Mouse (Mus musculus) adrenal gland, adult 2 months (tissue): ENCODE measurements around the gene Isoc2b. TPM values are rescaled to one million over a fixed set of nuclear protein-coding genes. Genes with fewer than 3 reads are reported as not detected.
A peak's percentile ranks its signal among the peaks of the same experiment; 100 is the strongest.
"Not testable (repeated sequence)": the region's sequence is repeated elsewhere in the genome, so short reads cannot be mapped to it uniquely, and the experiment has no call there.

Experiments used
- DNase-seq: peaks from one replicate; pipeline ENCODE4 v3.0.0; 2021
- polyA plus RNA-seq: library from polyadenylated mRNA; depleted of rRNA; stranded (reverse); fragments of >200 nt; gene quantifications from 2 replicates; pipeline ENCODE4 v1.2.3, GENCODE M21; 2012; rRNA removed
- total RNA-seq, 2 experiments: library from RNA; stranded (reverse); gene quantifications; 2 replicates each; pipeline ENCODE4 v1.2.3; 2021

The Isoc2b gene
- total and polyA plus RNA-seq, 3 experiments, result 10.9 to 78.2 (median 23.8) TPM

GRCm38 (mm10) chr7:4835631-4836327 is 34.3 kb downstream of the Isoc2b start:
- no peak for DNase-seq

DNA sequence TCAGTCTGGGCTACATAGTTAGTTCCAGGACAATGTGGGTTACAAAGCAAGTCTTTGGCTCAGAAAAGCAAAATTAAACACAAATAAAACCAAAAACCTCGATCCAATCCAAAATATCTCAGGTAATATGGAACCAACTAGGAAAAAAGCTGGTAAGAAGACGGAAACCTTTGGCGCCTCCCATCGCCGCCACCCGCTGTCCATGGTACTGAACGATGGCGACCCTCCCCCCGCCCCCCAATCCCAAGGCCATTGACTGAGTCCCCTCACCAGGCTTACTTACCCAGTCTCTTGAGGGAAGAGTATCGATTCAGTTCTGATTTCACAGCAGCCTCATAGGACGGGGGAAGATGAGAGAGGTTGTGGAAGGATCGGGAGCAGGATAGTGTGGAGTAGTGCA is 39.6 kb downstream of the Isoc2b start:
- DNase-seq, result no peak

- no peak for DNase-seq
Measured at GRCm38 (mm10) chr7:4825365-4825764, 44.7 kb downstream of the Isoc2b start.

GRCm38 (mm10) chr7:4822162-4822907 is 47.7 kb downstream of the Isoc2b start:
- no peak for DNase-seq

DNA sequence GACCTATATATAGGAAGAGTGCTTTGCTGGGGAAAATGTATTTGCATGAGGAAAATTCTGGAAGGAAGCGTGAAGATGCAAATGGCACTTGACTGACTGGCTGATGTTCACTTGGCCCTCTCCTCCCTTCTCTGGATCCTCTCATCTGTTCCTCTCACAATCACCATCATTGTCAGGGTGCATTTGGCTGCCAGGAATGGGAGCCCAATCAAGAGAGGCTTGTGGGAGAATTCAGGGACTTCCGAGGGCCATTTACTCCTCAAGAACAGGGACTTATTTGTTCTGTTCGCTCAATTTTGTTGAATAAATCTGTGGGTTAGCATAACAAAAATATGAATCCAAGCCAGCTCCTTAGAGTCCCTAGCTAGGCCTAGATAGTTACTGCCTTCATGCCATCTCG is 48.4 kb downstream of the Isoc2b start:
- DNase-seq, result no peak

- DNase-seq, result not testable (repeated sequence)
Measured at GRCm38 (mm10) chr7:4820925-4821324, 49.1 kb downstream of the Isoc2b start.

- no peak for DNase-seq
Measured at GRCm38 (mm10) chr7:4816559-4816958, 53.5 kb downstream of the Isoc2b start.

DNA sequence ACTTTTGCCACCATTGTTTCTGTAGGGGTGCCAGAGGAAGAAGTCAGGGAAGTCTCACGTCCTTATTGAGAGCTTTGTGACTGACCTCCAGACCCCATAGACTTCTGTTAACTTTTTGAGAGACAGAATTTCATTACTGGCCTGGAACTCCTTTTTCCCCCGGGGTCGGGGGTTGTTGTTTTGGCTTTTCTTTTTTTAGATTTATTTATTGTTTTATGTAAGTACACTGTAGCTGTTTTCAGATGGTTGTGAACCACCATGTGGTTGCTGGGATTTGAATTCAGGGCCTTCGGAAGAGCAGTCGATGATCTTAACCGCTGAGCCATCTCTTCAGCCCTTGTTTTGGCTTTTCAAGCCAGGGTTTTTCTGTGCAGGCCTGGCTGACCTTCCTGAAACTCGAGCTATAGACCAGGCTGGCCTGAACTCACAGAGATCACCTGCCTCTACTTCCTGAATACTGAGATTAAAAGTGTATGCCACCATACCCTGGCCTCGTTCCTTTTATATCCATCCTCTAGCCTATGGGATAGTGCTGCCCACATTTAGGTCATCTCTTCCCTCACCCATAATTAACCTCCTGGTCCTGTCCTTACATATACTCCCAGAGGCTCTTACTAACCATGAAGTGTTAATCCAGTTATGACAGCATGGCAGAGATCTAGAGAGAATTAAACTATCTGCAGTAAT is 56.8 kb downstream of the Isoc2b start:
- no peak for DNase-seq

- peak; percentile 99 for DNase-seq
Measured at GRCm38 (mm10) chr7:4812303-4813104, 57.6 kb downstream of the Isoc2b start, which contains the start of gene Ube2s. Gene Ube2s, minus strand, starts transcription at chr7:4812590.

- no peak for DNase-seq
Measured at GRCm38 (mm10) chr7:4811842-4812302, 58.2 kb downstream of the Isoc2b start.

DNA sequence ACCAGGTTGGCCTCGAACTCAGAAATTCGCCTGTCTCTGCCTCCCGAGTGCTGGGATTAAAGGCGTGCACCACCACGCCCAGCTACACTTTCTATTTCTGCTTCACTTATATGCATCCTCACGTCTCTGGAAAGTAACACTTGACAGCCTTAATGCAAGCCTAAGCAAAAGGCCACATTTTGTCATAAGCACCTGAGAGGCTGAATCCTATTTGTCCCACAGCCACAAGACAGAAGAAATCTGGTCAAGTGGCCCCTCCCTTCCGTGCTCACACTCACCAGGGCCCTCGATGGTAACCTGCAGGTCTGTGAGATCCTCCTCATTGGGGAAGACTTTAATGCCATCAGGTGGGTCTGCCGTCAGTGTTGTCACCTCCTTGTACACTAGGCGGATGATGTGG is 58.9 kb downstream of the Isoc2b start:
- DNase-seq, result not testable (repeated sequence)

GRCm38 (mm10) chr7:4806716-4807115 is 63.3 kb downstream of the Isoc2b start:
- DNase-seq, result peak; percentile 20

- no peak for DNase-seq
Measured at GRCm38 (mm10) chr7:4802247-4802646, 67.8 kb downstream of the Isoc2b start.

GRCm38 (mm10) chr7:4795767-4796433 is 74.2 kb downstream of the Isoc2b start:
- DNase-seq, result peak; percentile 31

Other genes with a start within 250 kb of the Isoc2b start
Only the 30 nearest of the 33 such genes appear.
- gene Hspbp1, start 185.2 kb downstream of the Isoc2b start, total RNA-seq, result 10 to 100 TPM; 38.2 to 50.8 TPM
- gene Hspbp1, start 185.2 kb downstream of the Isoc2b start, polyA plus RNA-seq, result 65.6 and 73.2 TPM in 2 replicates
- 1 to 10 TPM; 3.1 to 6.5 TPM for gene Brsk1, start 179.7 kb downstream of the Isoc2b start, total RNA-seq
- gene Brsk1, start 179.7 kb downstream of the Isoc2b start, polyA plus RNA-seq, result 8.3 and 9.8 TPM in 2 replicates
- gene Tmem150b, start 145.0 kb downstream of the Isoc2b start, total RNA-seq, result under 1 TPM; 0.40 to 0.55 TPM
- gene Tmem150b, start 145.0 kb downstream of the Isoc2b start, polyA plus RNA-seq, result 0.30 and 0.42 TPM in 2 replicates
- 10 to 100 TPM; 27.9 to 35.2 TPM for gene Kmt5c, start 130.1 kb downstream of the Isoc2b start, total RNA-seq
- 162 and 205 TPM in 2 replicates for gene Kmt5c, start 130.1 kb downstream of the Isoc2b start, polyA plus RNA-seq
- gene Cox6b2, start 117.2 kb downstream of the Isoc2b start, total RNA-seq, result 10 to 100 TPM in 1 of 2 experiments, 1 to 10 TPM in 1; 7.4 to 10.4 TPM
- gene Cox6b2, start 117.2 kb downstream of the Isoc2b start, polyA plus RNA-seq, result 7.9 and 13.2 TPM in 2 replicates
- not detected for gene Fam71e2, start 99.0 kb downstream of the Isoc2b start, total RNA-seq
- not detected in 2 replicates for gene Fam71e2, start 99.0 kb downstream of the Isoc2b start, polyA plus RNA-seq
- under 1 TPM in 1 of 2 experiments, not detected in 1; 0.48 TPM for gene Il11, start 87.4 kb downstream of the Isoc2b start, total RNA-seq
- gene Il11, start 87.4 kb downstream of the Isoc2b start, polyA plus RNA-seq, result 0.54 and 0.71 TPM in 2 replicates
- not detected for gene Tmem190, start 87.3 kb downstream of the Isoc2b start, total RNA-seq
- gene Tmem190, start 87.3 kb downstream of the Isoc2b start, polyA plus RNA-seq, result not detected in 2 replicates
- gene Tmem238, start 80.6 kb downstream of the Isoc2b start, total RNA-seq, result 10 to 100 TPM; 10.2 to 10.8 TPM
- gene Tmem238, start 80.6 kb downstream of the Isoc2b start, polyA plus RNA-seq, result 144 and 180 TPM in 2 replicates
- 1,000 to 10,000 TPM in 1 of 2 experiments, 100 to 1,000 TPM in 1; 958 to 1,234 TPM for gene Rpl28, start 77.4 kb downstream of the Isoc2b start, total RNA-seq
- 237 and 255 TPM in 2 replicates for gene Rpl28, start 77.4 kb downstream of the Isoc2b start, polyA plus RNA-seq
- 100 to 1,000 TPM in 1 of 2 experiments, 10 to 100 TPM in 1; 98.1 to 140 TPM for gene Ube2s, start 57.7 kb downstream of the Isoc2b start, total RNA-seq
- 148 and 156 TPM in 2 replicates for gene Ube2s, start 57.7 kb downstream of the Isoc2b start, polyA plus RNA-seq
- 1 to 10 TPM; 1.9 TPM for gene Shisa7, start 25.6 kb downstream of the Isoc2b start, total RNA-seq
- 2.9 and 4.0 TPM in 2 replicates for gene Shisa7, start 25.6 kb downstream of the Isoc2b start, polyA plus RNA-seq
- 10 to 100 TPM; 35.5 to 43.4 TPM for gene Isoc2a, start 6.9 kb upstream of the Isoc2b start, total RNA-seq
- gene Isoc2a, start 6.9 kb upstream of the Isoc2b start, polyA plus RNA-seq, result 43.5 and 45.6 TPM in 2 replicates
- gene Gm36210, start 36.3 kb upstream of the Isoc2b start, total RNA-seq, result under 1 TPM; 0.23 to 0.45 TPM
- gene Gm36210, start 36.3 kb upstream of the Isoc2b start, polyA plus RNA-seq, result 0.27 TPM in 1 of 2 replicates, not detected in the other
- gene Zfp628, start 45.0 kb upstream of the Isoc2b start, total RNA-seq, result 10 to 100 TPM; 15.1 to 19.2 TPM
- gene Zfp628, start 45.0 kb upstream of the Isoc2b start, polyA plus RNA-seq, result 35.6 and 41.3 TPM in 2 replicates
- gene Nat14, start 51.8 kb upstream of the Isoc2b start, total RNA-seq, result 1 to 10 TPM; 8.4 to 9.2 TPM
- gene Nat14, start 51.8 kb upstream of the Isoc2b start, polyA plus RNA-seq, result 11.4 and 20.0 TPM in 2 replicates
- 1 to 10 TPM; 2.2 to 2.3 TPM for gene Ssc5d, start 55.5 kb upstream of the Isoc2b start, total RNA-seq
- 2.9 and 3.1 TPM in 2 replicates for gene Ssc5d, start 55.5 kb upstream of the Isoc2b start, polyA plus RNA-seq
- 1 to 10 TPM in 1 of 2 experiments, under 1 TPM in 1; 0.32 to 1.0 TPM for gene Sbk2, start 94.1 kb upstream of the Isoc2b start, total RNA-seq
- 0.52 and 1.4 TPM in 2 replicates for gene Sbk2, start 94.1 kb upstream of the Isoc2b start, polyA plus RNA-seq
- gene Sbk3, start 100.9 kb upstream of the Isoc2b start, total RNA-seq, result under 1 TPM; 0.20 to 0.21 TPM
- gene Sbk3, start 100.9 kb upstream of the Isoc2b start, polyA plus RNA-seq, result 0.17 and 0.30 TPM in 2 replicates
- 10 to 100 TPM; 18.2 to 21.5 TPM for gene Zfp579, start 125.9 kb upstream of the Isoc2b start, total RNA-seq
- 74.5 and 94.4 TPM in 2 replicates for gene Zfp579, start 125.9 kb upstream of the Isoc2b start, polyA plus RNA-seq
- gene Zfp524, start 144.2 kb upstream of the Isoc2b start, total RNA-seq, result 10 to 100 TPM; 13.0 to 13.8 TPM
- gene Zfp524, start 144.2 kb upstream of the Isoc2b start, polyA plus RNA-seq, result 35.0 and 36.4 TPM in 2 replicates
- gene Fiz1, start 144.4 kb upstream of the Isoc2b start, total RNA-seq, result 10 to 100 TPM; 24.1 to 24.7 TPM
- 31.5 and 32.2 TPM in 2 replicates for gene Fiz1, start 144.4 kb upstream of the Isoc2b start, polyA plus RNA-seq
- gene Gm44973, start 145.2 kb upstream of the Isoc2b start, total RNA-seq, result not detected
- not detected in 2 replicates for gene Gm44973, start 145.2 kb upstream of the Isoc2b start, polyA plus RNA-seq
- 10 to 100 TPM; 23.7 to 29.7 TPM for gene Zfp865, start 150.1 kb upstream of the Isoc2b start, total RNA-seq
- gene Zfp865, start 150.1 kb upstream of the Isoc2b start, polyA plus RNA-seq, result 67.1 and 70.1 TPM in 2 replicates
- 1 to 10 TPM; 1.4 to 2.6 TPM for gene Ccdc106, start 150.3 kb upstream of the Isoc2b start, total RNA-seq
- 1.5 and 3.0 TPM in 2 replicates for gene Ccdc106, start 150.3 kb upstream of the Isoc2b start, polyA plus RNA-seq
- under 1 TPM in 1 of 2 experiments, not detected in 1; 0.92 TPM for gene 4632433K11Rik, start 163.9 kb upstream of the Isoc2b start, total RNA-seq
- not detected in 2 replicates for gene 4632433K11Rik, start 163.9 kb upstream of the Isoc2b start, polyA plus RNA-seq
- 1 to 10 TPM; 4.4 to 5.1 TPM for gene Zfp784, start 168.2 kb upstream of the Isoc2b start, total RNA-seq
- 7.2 and 8.2 TPM in 2 replicates for gene Zfp784, start 168.2 kb upstream of the Isoc2b start, polyA plus RNA-seq
- 10 to 100 TPM in 1 of 2 experiments, 1 to 10 TPM in 1; 5.6 to 10.4 TPM for gene Zfp580, start 181.3 kb upstream of the Isoc2b start, total RNA-seq
- 46.5 and 61.0 TPM in 2 replicates for gene Zfp580, start 181.3 kb upstream of the Isoc2b start, polyA plus RNA-seq
- gene U2af2, start 191.9 kb upstream of the Isoc2b start, total RNA-seq, result 100 to 1,000 TPM; 157 to 168 TPM
- 126 and 150 TPM in 2 replicates for gene U2af2, start 191.9 kb upstream of the Isoc2b start, polyA plus RNA-seq
- gene Epn1, start 210.0 kb upstream of the Isoc2b start, total RNA-seq, result 100 to 1,000 TPM; 114 to 169 TPM
- gene Epn1, start 210.0 kb upstream of the Isoc2b start, polyA plus RNA-seq, result 291 and 321 TPM in 2 replicates